Mouse (Mus musculus): ENCODE results near the gene Slc12a8. TPM values are rescaled to one million over a fixed set of nuclear protein-coding genes. Genes with fewer than 3 reads are reported as not detected.
"Not testable (repeated sequence)": the region's sequence is repeated elsewhere in the genome, so short reads cannot be mapped to it uniquely, and the experiment has no call there.

Gene Slc12a8
- 1.0 and 1.3 TPM in 2 replicates for polyA plus RNA-seq (2015; fragmentation: Nextera tagmentation; extraction: Ambion mirVana)

DNA sequence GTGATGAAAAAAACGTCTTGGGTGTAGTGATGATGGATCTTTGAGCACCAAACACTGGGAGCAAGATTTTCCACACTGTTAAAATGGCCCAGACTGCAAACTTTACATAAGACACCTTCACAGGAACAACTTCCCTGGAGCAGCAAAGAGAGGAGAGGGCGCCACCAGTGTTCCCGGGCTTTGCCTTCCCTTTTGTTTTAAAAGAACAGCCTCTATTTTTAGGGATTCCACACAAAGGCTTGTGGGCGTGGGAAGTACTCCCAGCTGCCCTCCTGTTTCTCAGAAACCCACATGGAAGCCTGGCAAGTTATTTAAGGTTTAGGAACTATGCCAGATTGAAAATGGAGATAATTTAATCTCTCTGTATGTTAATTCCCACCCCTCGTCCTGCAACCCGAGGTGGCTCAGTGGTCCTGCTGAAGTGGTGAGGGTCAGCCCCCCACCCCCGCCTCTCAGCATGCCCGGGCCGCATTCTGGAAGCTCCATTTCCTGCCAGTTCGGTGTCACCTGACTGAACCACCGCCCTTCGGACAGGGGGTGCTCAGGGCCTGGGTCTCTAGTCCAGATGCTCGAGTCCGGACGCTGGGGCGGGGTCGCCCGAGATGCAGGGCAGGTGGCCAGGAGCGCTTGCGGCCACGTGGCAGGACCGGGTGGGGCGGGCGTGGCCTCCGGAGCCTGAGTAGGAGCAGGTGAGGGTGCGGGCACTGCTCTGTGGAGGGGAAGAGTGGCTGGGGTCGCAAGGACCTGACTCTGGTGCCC lies at the start of gene Slc12a8:
Slc12a8 (plus strand) TSS at position 522 of the 759 bp plus-strand sequence.
- ATAC-seq (replicated peaks; ENCODE audit: insufficient number of reproducible peaks, insufficient read depth, low FRiP score, low read depth), result no peak
- H3K27ac ChIP-seq, result no peak within 1 kb of the TSS
- peak within 1 kb of the TSS; percentile 95 for H3K4me2 ChIP-seq
- WGBS, result 5% methylated on average over 27 of the region's 27 CpGs
- peak within 1 kb of the TSS; percentile 52 for H3K4me3 ChIP-seq
- 0 out of 2 replicates have a peak, but pooled peaks cover 3% of the 10 kb centered on the region for H3K27me3 ChIP-seq
- no peaks in the 10 kb centered on the region for H3K9me3 ChIP-seq (replicated peaks)
- H3K9ac ChIP-seq, result peak within 1 kb of the TSS; percentile 42
- H3K4me1 ChIP-seq (replicated peaks), result peaks cover 16% of the 10 kb centered on the region
- no peaks in the 10 kb centered on the region for H3K36me3 ChIP-seq

DNA sequence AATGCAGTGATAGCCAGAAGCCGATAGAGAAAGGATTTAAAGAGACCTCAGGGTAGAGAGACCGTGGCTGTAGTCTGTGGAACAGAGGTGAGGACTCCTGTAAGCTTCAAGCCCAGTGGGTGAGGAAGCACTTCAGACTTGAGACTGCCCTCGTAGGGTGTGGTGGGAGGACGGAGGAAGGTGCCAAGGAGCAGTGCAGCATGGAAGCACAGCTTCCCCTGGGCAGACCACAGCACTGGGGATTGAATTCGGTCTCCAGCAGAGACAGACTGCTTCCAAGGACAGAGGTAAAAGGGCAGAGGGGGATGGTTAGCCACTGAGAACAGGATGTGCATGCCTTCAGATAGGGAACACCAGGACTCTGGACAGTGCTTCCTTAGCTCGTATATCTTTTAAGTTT lies 49.7 kb upstream of the Slc12a8 start:
- peaks cover 5% of the 10 kb centered on the region for H3K4me1 ChIP-seq (replicated peaks)
- no peak overlapping the region for H3K4me2 ChIP-seq
- 61% methylated on average over 6 of the region's 6 CpGs for WGBS
- no peak overlapping the region for H3K4me3 ChIP-seq
- no peaks in the 10 kb centered on the region for H3K9me3 ChIP-seq (replicated peaks)
- H3K9ac ChIP-seq, result no peak overlapping the region
- H3K27me3 ChIP-seq, result no peaks in the 10 kb centered on the region
- ATAC-seq (replicated peaks; ENCODE audit: insufficient number of reproducible peaks, insufficient read depth, low FRiP score, low read depth), result no peak
- no peak overlapping the region; the same call in 1 of the 2 replicates for H3K27ac ChIP-seq
- H3K36me3 ChIP-seq, result peaks cover 5% of the 10 kb centered on the region; the same call in 1 of the 2 replicates

DNA sequence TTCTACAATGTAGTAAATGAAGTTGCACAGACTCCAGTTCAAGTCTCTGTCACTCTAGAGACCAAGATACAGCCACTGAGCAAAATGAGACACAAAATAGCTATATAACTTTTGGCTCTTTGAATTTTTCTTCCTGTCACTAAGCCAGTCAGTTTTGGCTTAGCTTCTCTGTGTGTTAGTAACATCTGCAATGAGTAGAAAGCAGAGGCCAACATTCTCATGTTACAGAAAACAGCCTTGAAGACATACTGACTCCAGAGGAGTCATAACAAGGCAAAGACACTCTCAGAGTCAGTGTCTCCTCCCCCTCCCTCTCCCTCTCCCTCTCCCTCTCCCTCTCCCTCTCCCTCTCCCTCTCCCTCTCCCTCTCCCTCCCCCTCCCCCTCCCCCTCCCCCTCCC lies 47.2 kb upstream of the Slc12a8 start:
- Histone ChIP-seq H3K4me2 (no peak overlapping the region), H3K27ac (no peak overlapping the region), H3K9ac (no peak overlapping the region), H3K9me3 (replicated peaks) (no peaks in the 10 kb centered on the region), H3K4me3 (no peak overlapping the region), H3K4me1 (replicated peaks) (peaks cover 3% of the 10 kb centered on the region), H3K27me3 (no peaks in the 10 kb centered on the region), H3K36me3 (peaks cover 12% of the 10 kb centered on the region)
- ATAC-seq (replicated peaks; ENCODE audit: insufficient number of reproducible peaks, insufficient read depth, low FRiP score, low read depth), result no peak

DNA sequence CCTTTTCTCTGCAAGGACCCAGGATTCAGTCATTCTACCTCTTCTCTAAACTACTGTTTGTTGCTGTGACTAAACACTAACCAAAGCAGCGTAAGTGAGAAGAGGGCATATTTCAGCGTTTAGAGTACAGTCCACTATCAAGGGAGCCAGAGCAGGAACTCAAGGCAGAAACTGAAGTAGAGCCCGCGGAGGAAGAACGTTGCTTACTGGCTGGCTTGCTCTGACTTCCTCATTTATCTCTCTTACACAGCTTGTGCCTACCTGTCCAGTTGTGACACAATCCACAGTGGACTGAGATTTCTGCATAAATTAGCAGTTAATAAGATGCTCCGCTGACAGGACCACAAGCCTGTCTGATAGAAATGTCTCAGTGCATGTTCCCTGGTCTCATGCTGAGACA lies 42.7 kb upstream of the Slc12a8 start:
- H3K36me3 ChIP-seq, result peaks cover 30% of the 10 kb centered on the region
- whole genome bisulfite sequencing, result 95% methylated on average over 6 of the region's 6 CpGs
- no peaks in the 10 kb centered on the region for H3K27me3 ChIP-seq
- H3K9ac ChIP-seq, result no peak overlapping the region
- H3K4me2 ChIP-seq, result no peak overlapping the region
- no peaks in the 10 kb centered on the region for H3K4me1 ChIP-seq (replicated peaks)
- H3K4me3 ChIP-seq, result no peak overlapping the region
- no peak for ATAC-seq (replicated peaks; ENCODE audit: insufficient number of reproducible peaks, insufficient read depth, low FRiP score, low read depth)
- no peak overlapping the region for H3K27ac ChIP-seq
- no peaks in the 10 kb centered on the region for H3K9me3 ChIP-seq (replicated peaks)

DNA sequence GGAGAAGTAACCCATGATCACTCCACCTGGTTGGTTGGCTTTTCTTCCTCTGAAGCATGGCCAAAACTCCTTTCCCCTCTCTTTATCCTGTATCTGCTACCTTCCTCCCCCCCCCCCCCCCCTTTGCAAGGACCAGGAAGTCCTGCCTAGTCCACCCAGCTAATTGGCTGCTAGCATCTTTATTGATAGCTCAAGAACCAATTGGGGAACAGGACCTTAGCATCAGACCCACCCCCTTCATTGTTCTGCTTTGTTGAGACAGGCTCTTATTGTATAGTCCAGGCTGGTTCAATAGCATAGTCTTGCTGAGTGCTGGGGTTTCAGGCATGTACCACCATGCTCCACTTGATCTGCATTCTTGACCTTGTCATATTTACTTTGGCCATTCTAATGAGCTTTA lies 37.2 kb upstream of the Slc12a8 start:
- no peak overlapping the region for H3K27ac ChIP-seq
- no peaks in the 10 kb centered on the region for H3K9me3 ChIP-seq (replicated peaks)
- no peak overlapping the region for H3K9ac ChIP-seq
- ATAC-seq (replicated peaks; ENCODE audit: insufficient number of reproducible peaks, insufficient read depth, low FRiP score, low read depth), result no peak
- peaks cover 23% of the 10 kb centered on the region for H3K36me3 ChIP-seq
- no peak overlapping the region for H3K4me3 ChIP-seq
- H3K27me3 ChIP-seq, result no peaks in the 10 kb centered on the region
- H3K4me1 ChIP-seq (replicated peaks), result no peaks in the 10 kb centered on the region
- H3K4me2 ChIP-seq, result no peak overlapping the region

DNA sequence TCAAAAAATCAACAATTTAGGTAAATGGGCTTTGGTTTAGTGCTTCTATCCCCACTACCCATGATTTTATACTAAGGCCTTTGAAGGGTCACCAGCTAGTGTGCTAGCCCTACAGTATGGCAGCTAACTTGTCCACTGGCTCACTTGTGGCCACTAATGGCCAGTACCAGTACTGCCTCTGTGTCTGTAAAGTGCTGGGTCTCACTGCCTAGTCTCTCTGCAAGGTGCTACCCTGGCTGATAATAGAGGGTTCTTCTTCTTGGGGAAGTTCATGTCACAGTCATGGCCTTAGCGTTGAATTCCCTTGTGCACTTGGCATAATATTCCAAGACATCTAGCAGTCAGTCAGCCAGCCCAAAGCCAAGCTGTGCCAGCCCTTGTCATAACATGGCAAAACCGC lies 36.0 kb upstream of the Slc12a8 start:
- peaks cover 17% of the 10 kb centered on the region for H3K36me3 ChIP-seq
- no peak overlapping the region for H3K9ac ChIP-seq
- H3K4me2 ChIP-seq, result no peak overlapping the region
- H3K4me3 ChIP-seq, result no peak overlapping the region
- no peak overlapping the region for H3K27ac ChIP-seq
- WGBS, result 94% methylated on average over 2 of the region's 2 CpGs
- H3K27me3 ChIP-seq, result no peaks in the 10 kb centered on the region
- H3K9me3 ChIP-seq (replicated peaks), result no peaks in the 10 kb centered on the region
- ATAC-seq (replicated peaks; ENCODE audit: insufficient number of reproducible peaks, insufficient read depth, low FRiP score, low read depth), result no peak
- H3K4me1 ChIP-seq (replicated peaks), result no peaks in the 10 kb centered on the region

DNA sequence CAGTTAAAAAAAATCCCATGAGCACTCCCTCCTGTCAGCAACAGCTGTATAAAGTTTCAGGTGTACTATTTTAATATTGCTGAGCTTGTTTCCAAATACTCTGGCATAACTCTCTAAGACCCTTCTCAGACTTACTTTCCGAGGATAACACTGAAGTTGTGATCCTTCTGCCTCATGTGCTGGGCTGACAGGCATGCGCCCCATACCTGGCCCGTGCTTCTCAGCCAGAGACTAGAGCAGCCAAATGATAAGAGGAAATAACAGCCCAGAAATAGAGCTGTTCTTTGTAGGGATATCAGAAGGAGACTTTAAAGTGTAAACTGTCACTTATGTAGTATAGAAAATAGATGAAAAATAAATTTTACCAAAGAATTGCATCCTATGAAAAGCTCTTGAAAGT lies 34.8 kb upstream of the Slc12a8 start:
- H3K4me1 ChIP-seq (replicated peaks), result no peaks in the 10 kb centered on the region
- H3K4me2 ChIP-seq, result no peak overlapping the region
- peaks cover 7% of the 10 kb centered on the region; the same call in 1 of the 2 replicates for H3K36me3 ChIP-seq
- no peak overlapping the region for H3K9ac ChIP-seq
- 55% methylated on average over 3 of the region's 3 CpGs for WGBS
- H3K9me3 ChIP-seq (replicated peaks), result no peaks in the 10 kb centered on the region
- H3K27ac ChIP-seq, result no peak overlapping the region
- H3K27me3 ChIP-seq, result no peaks in the 10 kb centered on the region
- no peak for ATAC-seq (replicated peaks; ENCODE audit: insufficient number of reproducible peaks, insufficient read depth, low FRiP score, low read depth)
- no peak overlapping the region for H3K4me3 ChIP-seq

DNA sequence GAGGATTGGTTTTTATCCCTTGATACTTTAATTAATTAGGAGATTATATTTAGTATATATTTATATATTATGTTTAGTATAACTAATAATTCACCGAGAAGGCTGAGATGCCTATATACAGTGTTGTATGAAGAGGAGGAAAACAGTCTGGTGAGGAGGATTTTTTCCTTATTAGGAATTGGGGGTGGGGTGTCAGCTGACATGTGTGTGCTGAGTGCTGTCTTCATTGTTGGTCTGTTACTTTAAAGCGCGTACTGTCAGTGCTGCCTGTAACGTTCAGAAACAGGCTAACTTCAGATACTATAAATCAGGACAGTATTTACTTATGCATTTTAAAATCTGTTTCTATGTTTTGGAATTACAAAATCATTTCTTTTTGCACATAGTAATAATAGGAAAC lies 29.4 kb upstream of the Slc12a8 start:
- Histone ChIP-seq H3K4me3 (no peak overlapping the region), H3K27me3 (no peaks in the 10 kb centered on the region), H3K4me2 (no peak overlapping the region), H3K9me3 (replicated peaks) (no peaks in the 10 kb centered on the region), H3K9ac (no peak overlapping the region), H3K36me3 (peaks cover 9% of the 10 kb centered on the region), H3K4me1 (replicated peaks) (no peaks in the 10 kb centered on the region), H3K27ac (no peak overlapping the region)
- no peak for ATAC-seq (replicated peaks; ENCODE audit: insufficient number of reproducible peaks, insufficient read depth, low FRiP score, low read depth)
- 73% methylated on average over 4 of the region's 4 CpGs for WGBS

DNA sequence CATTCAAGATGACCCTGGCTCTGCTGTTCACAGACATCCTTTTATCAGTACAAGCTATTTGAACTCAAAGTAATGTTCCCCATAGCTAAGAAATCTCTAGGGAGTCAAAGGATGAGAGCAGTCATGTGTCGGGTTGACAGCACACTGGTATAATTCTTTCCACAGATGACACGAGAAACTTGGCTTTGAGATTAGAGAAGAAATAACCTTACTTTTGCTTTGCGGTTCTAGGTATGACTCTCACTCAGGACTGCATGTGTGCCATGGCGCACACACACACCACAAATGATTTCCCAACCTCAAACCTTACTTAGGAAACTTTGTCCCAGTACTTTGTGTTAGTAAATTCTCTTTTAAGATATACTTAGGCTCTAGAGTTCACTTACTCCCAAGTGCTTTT lies 22.8 kb upstream of the Slc12a8 start:
- Histone ChIP-seq H3K4me2 (no peak overlapping the region), H3K4me1 (replicated peaks) (no peaks in the 10 kb centered on the region), H3K9ac (no peak overlapping the region), H3K27ac (no peak overlapping the region), H3K36me3 (peaks cover 13% of the 10 kb centered on the region), H3K9me3 (replicated peaks) (no peaks in the 10 kb centered on the region), H3K4me3 (no peak overlapping the region), H3K27me3 (no peaks in the 10 kb centered on the region)
- 87% methylated on average over 4 of the region's 4 CpGs for WGBS
- no peak for ATAC-seq (replicated peaks; ENCODE audit: insufficient number of reproducible peaks, insufficient read depth, low FRiP score, low read depth)

DNA sequence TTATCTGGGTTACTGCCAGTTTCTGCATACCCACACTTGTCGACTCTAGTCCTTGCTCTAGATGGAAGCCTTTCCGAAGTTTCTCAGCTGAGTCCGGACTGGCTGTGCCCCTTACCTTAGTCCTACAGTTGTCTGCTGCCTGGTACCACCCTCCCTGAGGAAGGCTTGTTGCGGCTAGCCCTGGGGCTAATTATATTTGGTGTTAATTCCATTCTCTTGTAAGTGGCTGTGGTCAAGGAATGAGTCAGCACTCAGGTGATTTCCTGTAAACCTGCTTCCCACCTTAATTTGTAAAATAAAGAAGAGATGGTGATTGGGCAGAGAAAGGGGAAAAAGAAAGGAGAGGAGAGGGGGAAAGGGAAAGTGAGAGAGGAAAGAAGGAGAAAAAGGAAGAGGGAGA lies 9.0 kb upstream of the Slc12a8 start:
- no peak overlapping the region for H3K4me3 ChIP-seq
- H3K27ac ChIP-seq, result no peak overlapping the region
- H3K9me3 ChIP-seq (replicated peaks), result no peaks in the 10 kb centered on the region
- H3K36me3 ChIP-seq, result peaks cover 5% of the 10 kb centered on the region; the same call in 1 of the 2 replicates
- H3K4me1 ChIP-seq (replicated peaks), result no peaks in the 10 kb centered on the region
- ATAC-seq (replicated peaks; ENCODE audit: insufficient number of reproducible peaks, insufficient read depth, low FRiP score, low read depth), result no peak
- H3K4me2 ChIP-seq, result no peak overlapping the region
- no peaks in the 10 kb centered on the region for H3K27me3 ChIP-seq
- WGBS, result 88% methylated on average over 4 of the region's 4 CpGs
- no peak overlapping the region for H3K9ac ChIP-seq

DNA sequence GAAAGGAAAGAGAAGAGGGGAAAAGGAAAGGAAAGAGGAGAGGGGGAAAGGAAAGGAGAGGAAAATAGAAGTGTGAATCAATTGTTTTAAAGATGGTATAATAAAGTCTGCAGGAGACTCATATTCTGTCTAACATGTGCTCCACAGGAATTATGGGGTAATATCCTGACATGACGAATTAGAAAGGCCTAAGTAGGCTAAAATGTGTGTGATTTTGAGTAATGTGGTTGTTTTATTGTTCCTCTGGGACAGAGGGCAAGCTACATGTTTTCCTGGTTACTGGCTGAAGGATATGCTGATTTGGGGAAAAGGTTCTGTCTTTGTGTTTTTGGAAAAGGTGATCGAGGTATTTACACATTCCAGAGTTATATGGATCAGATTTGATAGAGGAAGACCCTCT lies 7.9 kb upstream of the Slc12a8 start:
- H3K4me3 ChIP-seq; ATAC-seq (replicated peaks; ENCODE audit: insufficient number of reproducible peaks, insufficient read depth, low FRiP score, low read depth); H3K4me1 ChIP-seq (replicated peaks); H3K27ac ChIP-seq; H3K27me3 ChIP-seq; H3K36me3 ChIP-seq; H3K4me2 ChIP-seq; H3K9ac ChIP-seq; H3K9me3 ChIP-seq (replicated peaks): not testable (repeated sequence)
- 87% methylated on average over 2 of the region's 2 CpGs for WGBS

DNA sequence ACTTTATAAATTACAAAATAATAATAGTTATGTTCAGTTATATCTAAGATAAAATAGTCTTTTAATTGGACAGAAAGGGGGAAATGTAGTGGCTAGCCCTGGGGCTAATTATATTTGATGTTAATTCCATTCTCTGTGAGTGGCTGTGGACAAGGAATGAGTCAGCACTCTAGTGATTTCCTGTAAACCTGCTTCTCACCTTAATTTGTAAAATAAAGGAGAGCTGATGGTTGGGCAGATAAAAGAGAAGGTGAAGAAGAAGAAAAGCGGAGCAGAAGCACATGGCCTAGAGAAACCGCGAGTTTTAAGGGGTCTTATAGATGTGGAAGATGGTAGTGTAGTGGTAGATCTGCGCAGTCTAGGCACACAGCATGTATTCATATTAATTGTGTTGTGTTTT lies 6.3 kb upstream of the Slc12a8 start:
- WGBS, result 86% methylated on average over 4 of the region's 4 CpGs
- H3K9me3 ChIP-seq (replicated peaks); H3K9ac ChIP-seq; H3K36me3 ChIP-seq; H3K27me3 ChIP-seq; H3K27ac ChIP-seq; H3K4me2 ChIP-seq; H3K4me1 ChIP-seq (replicated peaks); H3K4me3 ChIP-seq; ATAC-seq (replicated peaks; ENCODE audit: insufficient number of reproducible peaks, insufficient read depth, low FRiP score, low read depth): not testable (repeated sequence)

Measured in heart, embryonic 15.5 days (tissue).